Mouse (Mus musculus) mature B cell (primary cell): ENCODE measurements around the gene Diablo.
"Not testable (repeated sequence)": the region's sequence is repeated elsewhere in the genome, so short reads cannot be mapped to it uniquely, and the experiment has no call there.

Experiments used
- in situ Hi-C: fragments of 300-500 bp; cut with MboI; formaldehyde crosslinking; loops from 2 replicates; pipeline ENCODE4 v1.14.3; 2019

Gene Diablo

GRCm38 (mm10) chr5:123523692-123524392 is at the start of gene Diablo:
Gene Diablo (minus strand): TSS chr5:123524176.
- in situ Hi-C loops: no loop called here

DNA sequence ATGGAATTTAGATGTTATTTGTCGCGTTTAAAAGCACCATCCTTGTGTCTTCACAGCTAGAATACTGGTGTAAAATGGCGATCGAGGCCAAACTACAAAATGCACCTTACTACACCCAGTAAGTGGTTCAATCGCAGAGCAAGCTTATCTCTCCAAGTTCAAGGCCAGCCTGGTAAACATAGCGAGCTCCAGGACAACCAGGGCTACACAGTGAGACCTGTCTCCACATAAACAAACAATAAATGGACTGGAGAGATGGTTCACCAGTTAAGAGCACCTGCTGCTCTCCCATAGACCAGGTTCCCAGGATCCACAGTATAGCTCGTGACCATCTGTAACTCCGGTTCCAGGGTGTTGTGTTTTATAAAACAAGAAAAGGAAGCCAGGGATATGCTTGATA is 49.4 kb upstream of the Diablo start:
- in situ Hi-C loops: no loop called here

GRCm38 (mm10) chr5:123572357-123573186 is 48.6 kb upstream of the Diablo start, which contains the start of gene Vps33a:
Gene Vps33a (minus strand): TSS chr5:123573038.
- in situ Hi-C loops: no loop called here

DNA sequence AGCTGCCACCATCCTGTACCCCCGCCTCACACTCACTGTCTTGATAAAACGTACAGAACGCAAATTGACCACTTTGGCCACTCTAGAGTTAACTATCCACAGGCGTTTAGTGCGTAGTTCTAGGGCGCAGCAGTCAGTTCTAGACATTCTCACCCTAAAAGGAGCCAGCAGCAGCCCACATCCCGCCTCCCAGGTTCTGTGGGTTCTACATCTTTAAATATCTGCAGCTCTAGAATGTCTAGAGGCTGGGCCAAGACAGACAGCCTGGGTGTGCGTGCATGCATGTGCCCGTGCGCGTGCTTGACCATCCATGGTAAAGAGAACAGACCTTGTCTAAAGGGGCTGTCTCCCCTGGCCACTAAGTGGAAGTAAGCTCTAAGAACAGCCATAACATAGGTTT is 37.2 kb upstream of the Diablo start:
- in situ Hi-C loops: no loop called here

- in situ Hi-C loops: no loop called here
Measured at GRCm38 (mm10) chr5:123559588-123559987, 35.6 kb upstream of the Diablo start.

DNA sequence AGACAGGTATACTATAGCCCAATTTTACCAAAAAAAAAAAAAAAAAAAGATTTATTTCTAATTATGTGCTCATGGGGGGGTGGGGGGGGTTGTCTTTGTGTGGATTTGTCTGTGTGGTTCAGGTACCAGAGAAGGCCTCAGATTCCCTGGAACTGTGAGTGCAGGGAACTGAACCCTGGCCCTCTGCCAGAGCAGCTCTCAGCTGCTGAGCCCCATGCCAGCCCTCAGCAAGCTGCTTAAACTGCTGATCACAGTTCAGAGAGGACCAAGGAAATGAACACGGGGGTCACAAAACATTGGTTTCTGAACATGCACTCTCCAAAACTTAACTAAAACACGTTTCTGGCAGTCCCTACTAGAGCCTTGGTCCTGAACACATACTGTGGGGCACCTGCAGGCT is 32.5 kb upstream of the Diablo start:
- in situ Hi-C loops: no loop called here

DNA sequence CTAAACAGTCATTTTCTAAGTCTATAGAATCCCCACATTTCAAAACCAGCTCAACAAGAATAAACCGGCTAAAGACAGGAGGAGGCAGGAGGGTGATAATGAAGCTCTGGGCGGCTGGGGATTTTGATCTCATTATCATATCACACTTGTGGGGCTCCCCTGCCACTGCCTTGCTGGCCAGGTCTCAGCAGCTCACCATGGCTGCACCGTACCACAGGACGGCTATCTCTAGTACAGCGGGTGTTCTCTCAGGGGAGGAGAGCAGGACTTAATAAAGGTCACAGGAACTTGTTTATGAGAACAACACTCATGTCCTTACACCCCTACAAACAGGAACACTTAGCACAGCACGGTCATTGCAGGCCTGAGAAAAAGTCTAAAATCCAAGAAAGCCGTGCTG is 31.7 kb upstream of the Diablo start:
- in situ Hi-C loops: no loop called here

DNA sequence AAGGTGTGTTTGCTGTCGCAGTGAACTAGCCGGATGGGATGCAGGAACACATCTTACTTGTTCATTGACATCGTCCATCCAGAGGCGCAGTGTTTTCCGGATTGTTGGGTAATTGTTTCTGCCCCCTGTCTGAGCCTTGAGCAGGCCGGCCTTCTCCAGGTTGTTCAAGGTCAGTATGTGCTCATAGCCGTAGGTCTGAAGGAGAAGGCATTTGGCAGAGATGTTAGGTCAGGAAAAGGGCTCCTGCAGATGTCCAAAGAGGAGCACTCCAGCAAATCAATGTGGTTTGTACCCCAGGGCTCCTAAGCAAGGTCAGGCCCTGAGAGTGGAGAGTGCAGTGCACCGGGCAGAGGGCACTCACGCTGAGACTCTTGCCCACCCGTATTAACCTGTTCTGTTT is 9.8 kb upstream of the Diablo start:
- in situ Hi-C loops: no loop called here

DNA sequence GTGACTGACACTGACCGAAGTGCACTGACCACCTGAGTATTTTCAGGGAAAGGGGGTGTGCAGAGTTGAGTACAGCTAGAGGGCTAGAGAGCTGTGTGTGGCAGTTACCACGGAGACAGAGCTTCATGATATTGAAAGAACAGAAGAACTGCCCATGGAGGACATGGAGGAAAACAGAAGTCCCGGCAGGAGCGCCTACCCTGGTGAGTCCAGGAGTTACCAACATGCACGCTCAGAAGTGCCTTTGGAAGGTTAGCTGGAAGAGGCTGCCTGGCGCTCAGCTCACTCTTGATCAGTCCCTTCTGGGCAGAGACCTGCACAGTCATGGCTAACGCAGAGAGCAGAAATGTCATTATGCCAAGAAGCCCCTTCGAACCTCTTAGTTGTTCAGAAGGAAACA is 6.1 kb upstream of the Diablo start:
- in situ Hi-C loops: no loop called here

DNA sequence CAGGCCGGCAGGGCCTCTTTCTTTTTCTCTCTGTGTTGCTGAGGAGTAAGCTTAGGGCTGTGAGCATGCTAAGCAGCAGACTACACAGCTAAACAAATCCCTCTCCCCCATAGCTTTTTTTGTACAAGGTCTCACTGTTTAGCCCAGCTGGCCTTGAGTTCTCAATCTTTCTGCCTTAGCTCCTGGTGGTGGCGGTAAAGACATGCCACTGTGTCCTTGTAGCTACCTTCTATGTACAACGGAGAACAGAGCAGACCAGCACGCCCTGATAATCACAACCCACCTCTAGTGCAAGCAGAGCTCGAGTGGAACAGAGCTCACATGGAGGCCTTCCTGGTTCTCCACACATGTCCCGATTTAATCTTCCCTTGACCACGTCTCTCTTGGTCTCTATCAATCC is 4.7 kb upstream of the Diablo start:
- in situ Hi-C loops: no loop called here

GRCm38 (mm10) chr5:123525916-123526495 is 2.0 kb upstream of the Diablo start:
- in situ Hi-C loops: no loop called here

GRCm38 (mm10) chr5:123525281-123525680 is 1.3 kb upstream of the Diablo start, which contains the start of gene Gm49027:
Gene Gm49027 (minus strand): TSS chr5:123525488.
- in situ Hi-C loops: no loop called here

GRCm38 (mm10) chr5:123524393-123524750 is 396 bp upstream of the Diablo start:
- in situ Hi-C loops: no loop called here

- in situ Hi-C loops: no loop called here
Measured at GRCm38 (mm10) chr5:123522166-123522565, 1.8 kb downstream of the Diablo start.

GRCm38 (mm10) chr5:123521621-123522020 is 2.4 kb downstream of the Diablo start:
- in situ Hi-C loops: no loop called here

DNA sequence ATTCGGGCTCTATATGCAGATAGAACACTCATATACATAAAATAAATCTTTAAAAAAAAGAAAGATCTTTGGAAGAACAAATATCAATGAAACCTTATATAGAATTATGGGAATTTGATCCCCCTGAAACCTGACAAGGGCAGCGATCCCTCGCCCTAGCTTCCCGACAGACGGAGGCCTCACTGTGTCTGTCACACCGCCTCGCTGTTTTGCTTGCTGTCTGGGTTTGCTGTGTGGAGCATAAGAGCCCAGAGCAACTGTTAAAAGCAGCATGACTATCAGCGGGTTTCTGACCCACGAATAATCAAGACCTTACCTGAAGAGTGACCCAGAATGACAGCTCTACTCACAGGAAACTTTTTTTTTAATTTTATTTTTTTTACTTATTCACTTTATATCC is 3.3 kb downstream of the Diablo start:
- in situ Hi-C loops: no loop called here

GRCm38 (mm10) chr5:123514871-123515270 is 9.1 kb downstream of the Diablo start:
- in situ Hi-C loops: no loop called here

DNA sequence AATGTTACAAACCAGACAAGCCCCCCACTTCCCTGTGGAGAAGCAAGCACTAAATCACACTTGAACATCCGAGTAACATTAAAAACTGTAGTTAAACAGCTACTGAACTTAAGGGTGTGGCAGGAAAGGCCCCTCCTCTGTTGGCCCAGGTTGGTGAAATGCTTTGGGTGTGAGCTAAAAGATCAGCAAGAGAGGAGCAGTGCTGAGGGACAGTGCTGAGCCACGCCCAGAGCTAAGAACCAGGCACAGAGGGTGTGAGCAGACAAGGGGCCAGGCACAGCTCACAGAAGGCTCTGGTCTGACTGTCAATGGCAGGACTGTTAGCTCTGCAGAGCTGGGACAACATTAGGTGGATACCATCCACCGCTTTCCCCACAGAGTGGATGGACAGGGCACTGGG is 11.9 kb downstream of the Diablo start:
- in situ Hi-C loops: no loop called here

GRCm38 (mm10) chr5:123511426-123511825 is 12.6 kb downstream of the Diablo start:
- in situ Hi-C loops: not testable (repeated sequence)

DNA sequence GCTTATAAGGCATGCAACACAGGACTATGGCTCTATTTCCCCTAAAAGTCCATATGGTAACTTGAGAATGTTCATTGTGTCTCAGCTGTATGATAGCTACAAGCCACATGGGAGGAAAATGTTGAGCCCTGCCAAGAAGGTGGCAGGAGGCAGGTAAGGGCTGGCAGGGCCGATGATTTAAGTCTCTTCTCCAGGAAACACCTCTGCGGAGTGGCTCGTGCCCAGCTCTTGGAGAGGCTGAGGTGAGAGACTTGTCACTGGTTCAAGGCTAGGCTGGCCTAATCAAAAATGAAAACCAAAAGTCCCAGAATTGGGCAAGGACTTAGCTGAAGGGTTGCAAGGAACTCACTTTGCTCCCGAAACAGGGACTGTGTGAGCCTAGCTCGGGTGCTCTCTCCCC is 13.8 kb downstream of the Diablo start, which contains the start of gene B3gnt4:
Gene B3gnt4 (plus strand): TSS at position 301 of the 400 bp plus-strand sequence.
- in situ Hi-C loops: no loop called here

DNA sequence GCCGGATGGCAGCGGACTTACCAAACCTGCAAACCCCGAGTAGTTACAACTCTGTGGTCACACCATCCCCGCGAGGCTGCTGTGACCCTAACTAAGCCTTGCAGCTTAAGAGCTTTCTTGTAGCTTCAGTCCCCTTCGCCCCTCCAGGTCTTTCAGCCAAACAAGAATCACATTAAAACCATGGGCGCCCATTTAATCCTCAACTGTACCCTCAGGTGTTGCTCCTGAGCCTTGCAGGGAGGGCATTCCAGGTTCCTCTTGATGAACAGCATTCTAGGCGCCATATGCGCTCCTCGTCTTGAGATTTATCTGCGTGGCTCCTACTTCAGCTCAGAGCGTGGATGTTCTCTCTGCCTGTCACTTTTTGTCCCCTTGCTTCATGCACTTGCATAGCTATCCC is 15.1 kb downstream of the Diablo start:
- in situ Hi-C loops: loop anchor here (10.0 kb wide), 1 partner anchor 134 kb away; no protein-coding TSS in a partner anchor

GRCm38 (mm10) chr5:123507936-123508723 is 15.8 kb downstream of the Diablo start:
- in situ Hi-C loops: loop anchor here (10.0 kb wide), 1 partner anchor 133 kb away; no protein-coding TSS in a partner anchor
